Mouse (Mus musculus) embryonic facial prominence, embryonic 14.5 days (tissue): ENCODE data around the gene Spata32. TPM values are rescaled to one million over a fixed set of nuclear protein-coding genes. Genes with fewer than 3 reads are reported as not detected.
A peak's percentile ranks its signal among the peaks of the same experiment; 100 is the strongest.

Source experiments
- ATAC-seq: fragments of 200-750 bp; cut with Nextera tagmentation; 2 replicates; pipeline ENCODE4 v1.8.0; 2017; ENCODE audit warnings: low read depth, moderate number of reproducible peaks, moderate TSS enrichment
- DNase-seq: peaks from one replicate; pipeline ENCODE4 v3.0.0-alpha.2; 2015; ENCODE audit warnings: low spot score
- H3K27ac ChIP-seq: fragments of 300-500 bp; sonication (generic); replicated peaks from 2 replicates; pipeline ENCODE4 v1.5.1; 2014; ENCODE audit warnings: low read depth, mild to moderate bottlenecking, low read length, moderate library complexity
- H3K27me3 ChIP-seq: fragments of 300-500 bp; sonication (generic); replicated peaks from 2 replicates; pipeline ENCODE4 v1.6.1; 2014; ENCODE audit warnings: low read length; ENCODE audit not compliant: control insufficient read depth, insufficient read depth
- H3K36me3 ChIP-seq: fragments of 300-500 bp; sonication (generic); 2 replicates; pipeline ENCODE4 v1.6.1; 2014; ENCODE audit warnings: low read length, mixed read lengths; ENCODE audit not compliant: control insufficient read depth, insufficient read depth
- H3K4me1 ChIP-seq: fragments of 300-500 bp; sonication (generic); 2 replicates; pipeline ENCODE4 v1.6.1; 2014; ENCODE audit warnings: antibody characterized with exemption, low read length; ENCODE audit not compliant: control insufficient read depth, insufficient read depth
- H3K4me2 ChIP-seq: fragments of 300-500 bp; sonication (generic); 2 replicates; pipeline ENCODE4 v1.6.1; 2014; ENCODE audit warnings: low read depth, mild to moderate bottlenecking, low read length, moderate library complexity, mixed read lengths
- H3K4me3 ChIP-seq: fragments of 300-500 bp; sonication (generic); 2 replicates; pipeline ENCODE4 v1.5.1; 2014; ENCODE audit warnings: low read depth, mild to moderate bottlenecking, low read length
- H3K9ac ChIP-seq: fragments of 300-500 bp; sonication (generic); 2 replicates; pipeline ENCODE4 v1.6.1; 2014; ENCODE audit warnings: low read depth, mild to moderate bottlenecking, low read length, moderate library complexity, mixed read lengths
- H3K9me3 ChIP-seq: fragments of 300-500 bp; sonication (generic); 2 replicates; pipeline ENCODE4 v1.6.1; 2016; ENCODE audit warnings: low read length; ENCODE audit not compliant: control insufficient read depth
- WGBS: fragments of 180-500 bp; shearing (Covaris S2); extraction: QIAGEN DNeasy Blood & Tissue Kit; methylation state at CpG from one replicate; pipeline ENCODE4 v1.1.7; 2014; 5-methylcytosine and 5-hydroxymethylcytosine counted together
- polyA plus RNA-seq: library from polyadenylated mRNA; unstranded; fragments of >200 nt; fragmentation: Nextera tagmentation; extraction: Ambion mirVana; gene quantifications from 2 replicates; pipeline ENCODE4 v1.2.1, GENCODE M21; 2014

The Spata32 gene
- polyA plus RNA-seq, 1 experiment from 2014 or later, result not detected

- Histone ChIP-seq H3K27me3 (no peaks in the 10 kb centered on the region; the same call in 1 of the 2 replicates), H3K9ac (no peak overlapping the region), H3K4me1 (no peaks in the 10 kb centered on the region; the same call in 1 of the 2 replicates), H3K9me3 (no peaks in the 10 kb centered on the region), H3K4me3 (no peak overlapping the region), H3K4me2 (no peak overlapping the region), H3K36me3 (no peaks in the 10 kb centered on the region), H3K27ac (no peak overlapping the region)
- WGBS, result 79% methylated on average over 15 of the region's 15 CpGs
- DNase-seq, result no peak
- no peak for ATAC-seq
These were observed 40.3 kb downstream of the Spata32 start for GRCm38 (mm10) chr11:103177815-103178485.

GRCm38 (mm10) chr11:103177216-103177615 is 41.0 kb downstream of the Spata32 start:
- no peaks in the 10 kb centered on the region for H3K9me3 ChIP-seq
- H3K36me3 ChIP-seq, result no peaks in the 10 kb centered on the region
- H3K4me1 ChIP-seq, result no peaks in the 10 kb centered on the region; the same call in 1 of the 2 replicates
- no peak overlapping the region for H3K4me2 ChIP-seq
- DNase-seq, result no peak
- no peak for ATAC-seq
- H3K27ac ChIP-seq, result no peak overlapping the region
- no peak overlapping the region for H3K9ac ChIP-seq
- peaks cover 1% of the 10 kb centered on the region; the same call in 1 of the 2 replicates for H3K27me3 ChIP-seq
- WGBS, result 78% methylated on average over 5 of the region's 5 CpGs
- H3K4me3 ChIP-seq, result no peak overlapping the region

- Histone ChIP-seq H3K9ac (no peak overlapping the region), H3K36me3 (no peaks in the 10 kb centered on the region), H3K4me2 (no peak overlapping the region), H3K9me3 (no peaks in the 10 kb centered on the region), H3K4me1 (no peaks in the 10 kb centered on the region; the same call in 1 of the 2 replicates), H3K27ac (no peak overlapping the region), H3K27me3 (peaks cover 8% of the 10 kb centered on the region), H3K4me3 (no peak overlapping the region)
- WGBS, result 94% methylated on average over 1 of the region's 1 CpGs
- DNase-seq, result no peak
- ATAC-seq, result no peak
These were observed 41.7 kb downstream of the Spata32 start for GRCm38 (mm10) chr11:103176510-103176909.

- 62% methylated on average over 14 of the region's 14 CpGs for WGBS
- Histone ChIP-seq H3K9me3 (no peaks in the 10 kb centered on the region), H3K4me2 (no peak overlapping the region)
These were observed 42.4 kb downstream of the Spata32 start for GRCm38 (mm10) chr11:103175688-103176442.

GRCm38 (mm10) chr11:103174891-103175391 is 43.3 kb downstream of the Spata32 start:
- Histone ChIP-seq H3K4me3 (no peak overlapping the region), H3K27ac (no peak overlapping the region), H3K9me3 (no peaks in the 10 kb centered on the region), H3K36me3 (no peaks in the 10 kb centered on the region), H3K4me1 (no peaks in the 10 kb centered on the region; the same call in 1 of the 2 replicates), H3K27me3 (peaks cover 24% of the 10 kb centered on the region), H3K4me2 (no peak overlapping the region), H3K9ac (no peak overlapping the region)
- ATAC-seq (no peak), DNase-seq (peak; percentile 19)
- WGBS, result 33% methylated on average over 8 of the region's 8 CpGs

More at GRCm38 (mm10) chr11:103175688-103176442, 42.4 kb downstream of the Spata32 start:
- H3K4me3 ChIP-seq, result no peak overlapping the region
- no peak for DNase-seq
- no peak overlapping the region for H3K27ac ChIP-seq
- peaks cover 15% of the 10 kb centered on the region for H3K27me3 ChIP-seq
- peak overlapping the region; percentile 5; the same call in 1 of the 2 replicates for H3K9ac ChIP-seq
- no peaks in the 10 kb centered on the region for H3K36me3 ChIP-seq
- no peak for ATAC-seq
- no peaks in the 10 kb centered on the region; the same call in 1 of the 2 replicates for H3K4me1 ChIP-seq

GRCm38 (mm10) chr11:103174411-103174832 is 43.8 kb downstream of the Spata32 start:
- H3K4me2 ChIP-seq, result no peak overlapping the region
- no peak for DNase-seq
- H3K27ac ChIP-seq, result no peak overlapping the region
- no peaks in the 10 kb centered on the region for H3K36me3 ChIP-seq
- H3K4me1 ChIP-seq, result no peaks in the 10 kb centered on the region; the same call in 1 of the 2 replicates
- H3K9me3 ChIP-seq, result no peaks in the 10 kb centered on the region
- ATAC-seq, result no peak
- WGBS, result 74% methylated on average over 5 of the region's 5 CpGs
- H3K27me3 ChIP-seq, result peaks cover 29% of the 10 kb centered on the region
- no peak overlapping the region for H3K4me3 ChIP-seq
- H3K9ac ChIP-seq, result no peak overlapping the region

- H3K9ac ChIP-seq, result no peak overlapping the region
- H3K4me3 ChIP-seq, result no peak overlapping the region
- no peak overlapping the region for H3K27ac ChIP-seq
- H3K36me3 ChIP-seq, result no peaks in the 10 kb centered on the region
- H3K4me2 ChIP-seq, result no peak overlapping the region
- WGBS, result 91% methylated on average over 11 of the region's 11 CpGs
- H3K9me3 ChIP-seq, result no peaks in the 10 kb centered on the region
- peaks cover 35% of the 10 kb centered on the region for H3K27me3 ChIP-seq
- DNase-seq (no peak), ATAC-seq (no peak)
- H3K4me1 ChIP-seq, result no peaks in the 10 kb centered on the region; the same call in 1 of the 2 replicates
These were observed 44.4 kb downstream of the Spata32 start for GRCm38 (mm10) chr11:103173771-103174344.

GRCm38 (mm10) chr11:103173041-103173770 is 45.0 kb downstream of the Spata32 start:
- Histone ChIP-seq H3K4me3 (no peak overlapping the region), H3K9ac (no peak overlapping the region), H3K27ac (no peak overlapping the region), H3K36me3 (no peaks in the 10 kb centered on the region), H3K4me2 (no peak overlapping the region), H3K27me3 (peaks cover 36% of the 10 kb centered on the region), H3K4me1 (no peaks in the 10 kb centered on the region; the same call in 1 of the 2 replicates), H3K9me3 (no peaks in the 10 kb centered on the region)
- ATAC-seq, result no peak
- WGBS, result 81% methylated on average over 7 of the region's 7 CpGs
- DNase-seq, result no peak
